Mouse (Mus musculus) layer of hippocampus, postnatal 14 days (tissue): ENCODE data around the gene Kcnh7. TPM values are rescaled to one million over a fixed set of nuclear protein-coding genes. Genes with fewer than 3 reads are reported as not detected.
A peak's percentile ranks its signal among the peaks of the same experiment; 100 is the strongest.
"Not testable (repeated sequence)": the region's sequence is repeated elsewhere in the genome, so short reads cannot be mapped to it uniquely, and the experiment has no call there.

Experiments used
- DNase-seq, 2 experiments: peaks; one replicate each; pipeline ENCODE4 v3.0.0; 2021 to 2022; ENCODE audit warnings: low spot score in 2 of 2, mixed read lengths in 1 of 2
- total RNA-seq, 2 experiments: library from RNA; stranded (reverse); gene quantifications; 2 replicates each; pipeline ENCODE4 v1.2.3; 2021

Kcnh7 gene
- total RNA-seq, 2 experiments from 2014 or later, result 23.6 to 32.4 TPM

DNA sequence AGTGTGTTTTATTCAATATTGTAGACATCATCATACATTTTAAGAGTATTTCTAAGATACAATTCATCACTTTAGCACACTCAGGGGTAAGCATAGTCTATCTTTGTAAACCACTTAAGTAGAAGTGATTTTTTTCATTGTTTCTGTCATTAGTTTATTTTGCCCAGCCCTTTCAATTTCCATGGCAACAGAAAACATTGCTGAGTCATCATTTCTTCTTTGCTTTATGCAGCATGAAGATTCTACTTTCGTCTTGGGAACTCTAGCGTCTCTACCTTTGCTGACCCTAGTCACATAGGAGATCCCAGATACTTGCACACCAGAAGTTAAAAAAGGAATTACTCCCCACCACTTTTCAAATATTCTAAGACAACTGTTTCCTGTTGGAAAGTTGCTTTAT is 456.4 kb downstream of the Kcnh7 start:
- no peak for DNase-seq

DNA sequence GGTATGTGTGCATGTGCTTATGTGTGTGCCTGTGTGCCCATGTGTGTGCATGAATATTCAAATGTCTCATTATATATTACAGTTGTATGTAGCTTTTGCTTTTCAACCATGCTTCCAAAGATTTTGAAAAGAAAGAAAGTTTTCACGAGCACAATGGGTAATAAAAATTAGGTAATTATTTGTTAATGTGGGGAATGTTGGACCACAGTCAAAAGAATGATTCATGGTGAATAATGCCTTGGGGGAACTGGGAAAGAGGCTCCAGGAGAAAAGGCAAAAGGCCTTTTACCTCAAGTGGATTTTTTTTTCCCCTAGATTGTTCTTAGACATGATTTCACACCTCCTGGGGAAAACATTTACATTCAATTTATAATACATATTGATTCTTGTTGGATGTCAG is 458.1 kb downstream of the Kcnh7 start:
- DNase-seq, result no peak

DNA sequence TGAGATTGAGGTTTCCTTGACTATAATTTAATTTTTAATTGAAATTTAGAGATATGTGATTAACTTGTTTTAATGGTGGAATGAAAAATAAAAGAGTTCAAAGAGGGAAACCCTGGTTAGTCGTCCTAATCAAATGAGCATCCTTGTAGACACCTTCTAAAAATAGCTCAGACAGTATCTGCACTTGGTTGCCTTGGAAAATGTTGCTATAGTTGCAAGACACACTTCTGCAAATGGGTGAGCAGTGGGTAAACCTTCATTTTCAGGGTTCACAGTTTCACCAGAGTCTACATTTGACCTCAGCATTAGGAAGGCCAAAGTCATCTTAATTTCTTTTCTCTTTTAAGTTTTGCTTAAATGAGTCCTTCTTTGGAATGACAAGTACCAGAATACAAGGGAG is 465.7 kb downstream of the Kcnh7 start:
- no peak for DNase-seq

- no peak for DNase-seq
These were observed 466.8 kb downstream of the Kcnh7 start for GRCm38 (mm10) chr2:62717270-62717669.

- no peak for DNase-seq
These were observed 468.8 kb downstream of the Kcnh7 start for GRCm38 (mm10) chr2:62715260-62715659.

GRCm38 (mm10) chr2:62714362-62714761 is 469.7 kb downstream of the Kcnh7 start:
- not testable (repeated sequence) for DNase-seq

- no peak for DNase-seq
These were observed 474.5 kb downstream of the Kcnh7 start for GRCm38 (mm10) chr2:62709633-62710032.

GRCm38 (mm10) chr2:62706313-62706712 is 477.8 kb downstream of the Kcnh7 start:
- DNase-seq, result no peak

DNA sequence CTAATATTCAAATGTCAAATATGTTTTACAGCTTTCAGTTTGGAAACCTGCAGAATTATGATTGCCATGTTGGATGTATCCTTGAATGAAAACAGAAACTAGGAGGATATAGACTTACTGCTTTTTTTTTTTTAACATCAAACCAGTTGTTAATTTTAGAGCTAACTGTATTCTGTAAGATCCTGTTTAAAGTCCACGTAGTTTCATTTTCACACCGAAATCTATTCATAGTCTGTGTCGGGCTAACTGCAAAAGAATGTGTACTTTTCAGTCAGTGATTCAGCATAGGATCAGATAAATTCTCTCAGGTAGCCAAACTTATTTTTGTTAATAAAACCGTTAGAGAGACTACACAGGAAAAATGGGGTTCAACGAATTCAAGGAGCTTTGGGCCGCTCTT is 498.2 kb downstream of the Kcnh7 start:
- no peak for DNase-seq

- no peak for DNase-seq
These were observed 499.0 kb downstream of the Kcnh7 start for GRCm38 (mm10) chr2:62684989-62685595.

GRCm38 (mm10) chr2:62681667-62682066 is 502.4 kb downstream of the Kcnh7 start:
- DNase-seq, result no peak

DNA sequence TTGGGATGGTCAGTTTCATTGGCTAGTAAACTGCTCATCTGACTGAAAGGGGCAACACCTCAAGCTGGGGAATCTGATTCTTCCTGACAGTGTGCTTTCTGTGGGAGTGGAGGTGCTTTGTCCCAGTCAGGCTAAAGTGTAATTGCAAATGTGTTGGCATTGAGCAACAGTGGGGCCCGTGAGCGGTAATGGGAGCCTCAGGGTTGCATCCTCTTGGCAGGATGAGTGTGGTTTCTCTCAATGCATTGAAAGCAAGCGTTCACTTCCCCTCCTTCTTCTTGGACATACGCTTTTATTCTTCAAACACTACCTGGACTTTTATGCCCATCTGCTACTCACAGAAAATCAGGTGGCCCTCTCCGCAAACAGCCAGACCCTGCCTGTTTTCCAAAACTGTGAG is 511.3 kb downstream of the Kcnh7 start:
- DNase-seq, result no peak

GRCm38 (mm10) chr2:62670767-62671166 is 513.3 kb downstream of the Kcnh7 start:
- DNase-seq, result no peak

DNA sequence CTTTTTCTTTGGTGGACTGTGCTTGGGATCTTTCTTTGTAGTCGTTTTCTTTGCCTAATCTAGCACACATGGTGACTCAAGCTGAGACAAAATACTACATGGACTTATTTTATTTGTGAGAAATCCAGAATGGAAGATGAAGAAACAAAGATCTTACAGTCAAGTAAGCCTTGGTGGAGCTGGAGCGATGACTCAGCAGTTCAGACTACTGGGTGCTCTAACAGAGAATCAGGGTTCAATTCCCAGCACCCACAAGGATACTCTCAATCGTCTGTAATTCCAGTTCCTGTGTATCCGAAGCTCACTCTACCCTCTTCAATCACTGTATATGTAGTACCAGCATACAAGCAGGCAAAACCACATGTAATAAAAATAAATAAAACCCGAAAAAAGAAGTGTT is 513.8 kb downstream of the Kcnh7 start:
- no peak for DNase-seq

GRCm38 (mm10) chr2:62669848-62670247 is 514.2 kb downstream of the Kcnh7 start:
- no peak for DNase-seq

DNA sequence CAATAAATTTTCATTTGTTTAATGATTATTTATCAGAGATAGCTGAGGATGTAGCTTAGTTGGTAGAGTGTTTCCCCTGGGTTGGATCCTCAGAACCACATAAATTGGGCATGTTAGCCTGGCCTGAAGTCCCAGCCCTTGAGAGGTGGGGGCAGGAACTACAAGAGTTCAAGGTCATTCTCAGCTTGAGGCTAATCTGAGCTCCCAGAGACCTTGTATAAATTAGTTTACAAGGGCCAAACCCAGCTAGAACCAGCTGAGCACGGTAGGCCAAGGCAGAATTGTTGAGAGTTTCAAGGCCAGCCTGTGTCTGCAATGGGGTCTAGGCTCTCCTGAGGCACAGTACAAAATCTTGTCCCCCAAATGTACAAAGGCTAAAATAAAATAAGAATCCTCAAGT is 518.6 kb downstream of the Kcnh7 start:
- no peak for DNase-seq

DNA sequence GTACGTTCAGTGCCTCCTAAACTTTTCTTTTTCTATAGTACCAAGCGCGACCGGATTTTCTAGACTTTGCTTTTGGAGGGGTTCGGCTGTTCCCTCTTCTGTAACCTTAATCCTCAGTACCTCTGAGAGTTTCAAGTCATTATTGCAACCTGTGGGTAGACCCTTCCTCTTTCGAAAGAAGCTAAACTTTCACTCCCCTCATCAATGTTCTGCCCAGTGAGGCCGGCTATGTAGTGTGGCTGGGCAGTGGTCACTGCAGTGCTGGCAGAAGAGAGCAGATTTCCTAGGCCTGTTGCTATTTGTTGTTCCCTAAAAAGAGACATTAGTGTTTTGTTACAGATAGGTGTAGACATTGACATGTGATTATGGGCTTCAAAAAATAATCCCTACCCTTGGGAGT is 519.2 kb downstream of the Kcnh7 start:
- no peak for DNase-seq

GRCm38 (mm10) chr2:62664135-62664670 is 519.9 kb downstream of the Kcnh7 start, which contains the start of gene Gca:
TSS of gene Gca (plus strand) at chr2:62664285.
- peak; percentile 75 to 85 for DNase-seq

- peak in 1 of 2 experiments; percentile 41 for DNase-seq
These were observed 521.5 kb downstream of the Kcnh7 start for GRCm38 (mm10) chr2:62662560-62662959.

DNA sequence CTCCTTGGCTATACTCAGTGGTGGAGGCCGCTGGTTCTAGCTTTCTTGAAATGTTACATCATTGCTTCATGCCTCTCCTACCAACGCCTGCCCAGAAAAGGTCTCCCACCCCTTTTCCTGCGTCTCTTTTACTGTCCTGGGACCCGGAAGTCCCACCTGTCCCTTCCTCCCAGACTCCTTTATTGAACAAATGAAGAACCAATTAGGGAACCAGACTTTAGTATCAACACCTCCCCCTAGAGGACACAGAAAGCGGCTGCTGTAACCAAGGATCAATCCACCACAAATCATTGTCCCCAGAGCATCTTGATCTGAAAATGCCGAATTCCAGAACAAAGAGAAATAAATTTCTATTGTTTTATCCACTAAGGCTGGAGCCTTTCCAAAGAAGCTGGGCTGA is 523.5 kb downstream of the Kcnh7 start:
- no peak for DNase-seq

DNA sequence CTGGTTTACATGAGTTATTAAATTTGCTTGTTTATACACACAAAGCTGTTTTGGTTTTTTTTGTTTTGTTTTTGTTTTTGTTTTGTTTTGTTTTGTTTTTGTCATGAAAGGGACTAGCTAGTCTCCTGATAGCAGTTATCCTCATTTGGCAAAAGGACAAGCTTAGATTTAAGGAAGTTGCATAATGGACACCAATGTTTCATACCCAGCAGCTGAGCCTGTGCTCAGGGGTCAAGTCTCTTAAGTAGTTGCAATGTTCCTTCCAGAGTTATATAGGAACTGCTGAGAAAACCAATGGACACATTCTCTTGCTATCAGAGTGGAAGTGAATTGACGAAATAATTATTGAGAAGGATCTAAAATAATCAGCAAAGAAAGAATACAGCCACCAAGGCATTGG is 528.0 kb downstream of the Kcnh7 start:
- DNase-seq, result no peak

GRCm38 (mm10) chr2:62654519-62655338 is 529.4 kb downstream of the Kcnh7 start:
- peak; percentile 52 to 74 for DNase-seq
